In the genomic region with DNA sequence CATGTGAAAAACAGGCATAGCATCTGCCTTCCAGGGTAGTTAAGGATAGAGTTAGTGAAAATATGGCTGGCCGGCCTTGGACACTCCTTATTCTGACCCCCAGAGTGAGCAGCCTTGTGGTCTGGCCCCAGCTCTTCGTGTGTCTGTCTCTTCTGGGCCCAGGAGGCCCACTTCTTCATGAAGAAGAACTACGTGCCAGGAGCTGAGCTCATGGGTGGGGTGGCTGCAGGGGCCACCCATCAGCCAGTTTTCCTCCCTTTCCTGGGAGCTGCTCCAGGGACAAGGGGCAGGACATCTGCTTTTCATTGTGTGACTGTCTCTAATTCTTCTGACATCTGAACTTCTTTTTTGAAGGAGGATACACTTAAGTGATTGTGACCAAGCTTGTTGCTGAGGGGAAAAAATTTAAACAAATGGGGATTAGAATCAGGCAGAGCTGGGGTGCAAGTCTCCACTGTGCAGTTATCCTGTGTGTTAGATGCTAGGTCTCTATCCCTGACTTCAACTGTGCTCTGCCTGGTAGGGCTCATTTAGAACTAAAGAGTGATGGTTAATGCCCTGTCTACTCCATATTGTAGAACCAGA, we compare ENCODE assay signal across 17 mouse cellular contexts. TPM values are rescaled to one million over a fixed set of nuclear protein-coding genes. Genes with fewer than 3 reads are reported as not detected.
DNase-seq lines count a peak whose midpoint lies in the region; ATAC-seq lines count a peak whose summit lies in the region.
"Had no signal": no experiment of that assay in that cellular context is flagged by ENCODE, and none has a peak within 500 bp of the region (broad histone marks: within the 10 kb centered on the region; RNA-seq: fewer than 3 reads in every experiment).

No protein-coding gene starts in this region.

- no peak overlapping the region for H3K9ac ChIP-seq in limb, embryonic 15.5 days
- no peak overlapping the region for H3K9ac ChIP-seq in embryonic facial prominence, embryonic 14.5 days (ENCODE audit: low read depth, low read length)
- H3K9ac ChIP-seq in kidney, embryonic 16.5 days (replicated peaks; ENCODE audit: low read length), result no peak overlapping the region
- H3K9ac ChIP-seq: limb, embryonic 12.5 days; liver, postnatal 0 days had no signal

- no peaks in the 10 kb centered on the region for H3K27me3 ChIP-seq in limb, embryonic 15.5 days
- no peaks in the 10 kb centered on the region for H3K27me3 ChIP-seq in limb, embryonic 10.5 days (ENCODE audit: low read depth, poor library complexity, severe bottlenecking)
- H3K27me3 ChIP-seq in embryonic facial prominence, embryonic 14.5 days (replicated peaks; ENCODE audit: control insufficient read depth, insufficient read depth, low read length), result no peaks in the 10 kb centered on the region
- no peaks in the 10 kb centered on the region for H3K27me3 ChIP-seq in kidney, embryonic 16.5 days (ENCODE audit: insufficient read depth, low read length)
- H3K27me3 ChIP-seq: limb, embryonic 12.5 days had no signal

- 65% methylated on average over 3 of the region's 3 CpGs for WGBS in limb, embryonic 15.5 days
- WGBS in limb, embryonic 10.5 days, result 73% methylated on average over 3 of the region's 3 CpGs
- WGBS in embryonic facial prominence, embryonic 14.5 days, result 62% methylated on average over 3 of the region's 3 CpGs
- 72% methylated on average over 3 of the region's 3 CpGs for WGBS in kidney, embryonic 16.5 days

- no peaks in the 10 kb centered on the region for H3K9me3 ChIP-seq in limb, embryonic 15.5 days
- no peaks in the 10 kb centered on the region for H3K9me3 ChIP-seq in limb, embryonic 10.5 days (replicated peaks)
- H3K9me3 ChIP-seq in embryonic facial prominence, embryonic 14.5 days (ENCODE audit: control insufficient read depth, low read length), result no peaks in the 10 kb centered on the region
- H3K9me3 ChIP-seq in kidney, embryonic 16.5 days (ENCODE audit: low read length), result no peaks in the 10 kb centered on the region
- H3K9me3 ChIP-seq: limb, embryonic 12.5 days had no signal

- no peak overlapping the region for H3K4me2 ChIP-seq in limb, embryonic 15.5 days
- no peak overlapping the region for H3K4me2 ChIP-seq in embryonic facial prominence, embryonic 14.5 days (ENCODE audit: low read depth, low read length)
- no peak overlapping the region for H3K4me2 ChIP-seq in kidney, embryonic 16.5 days (replicated peaks; ENCODE audit: low read depth, low read length)
- H3K4me2 ChIP-seq: limb, embryonic 12.5 days; midbrain, embryonic 11.5 days had no signal

- H3K27ac ChIP-seq in limb, embryonic 15.5 days, result peak overlapping the region; percentile 79
- no peak overlapping the region for H3K27ac ChIP-seq in limb, embryonic 10.5 days
- H3K27ac ChIP-seq in embryonic facial prominence, embryonic 14.5 days (replicated peaks; ENCODE audit: low read depth, low read length), result no peak overlapping the region; the same call in 1 of the 2 replicates
- no peak overlapping the region for H3K27ac ChIP-seq in kidney, embryonic 16.5 days (ENCODE audit: low read length)
- H3K27ac ChIP-seq: limb, embryonic 12.5 days had no signal

- ATAC-seq in limb, embryonic 15.5 days (ENCODE audit: insufficient number of reproducible peaks, low FRiP score, low TSS enrichment, low read depth), result no peak
- ATAC-seq in embryonic facial prominence, embryonic 14.5 days (ENCODE audit: low read depth), result no peak
- ATAC-seq in kidney, embryonic 16.5 days (ENCODE audit: low FRiP score, low TSS enrichment), result no peak
- ATAC-seq: activated CD4-positive, CD25-positive, alpha-beta regulatory T cell, adult 4 months; CD4-positive, CD25-positive, alpha-beta regulatory T cell, adult 4 months; liver, postnatal 0 days had no signal

- DNase-seq in limb, embryonic 10.5 days (ENCODE audit: low spot score), result no peak
- DNase-seq in embryonic facial prominence, embryonic 14.5 days (ENCODE audit: low spot score), result peak; percentile 14
- DNase-seq in gastrocnemius, postnatal 14 days, result peak; percentile 74
- DNase-seq in heart, postnatal 4 days, result peak; percentile 24
- DNase-seq in adrenal gland, postnatal 14 days, result no peak
- DNase-seq: cerebellum, adult 11-12 months; liver, postnatal 0 days; right cerebral cortex, postnatal 25 days; thymus, postnatal 4 days had no signal

- no peaks in the 10 kb centered on the region for H3K36me3 ChIP-seq in limb, embryonic 15.5 days
- no peaks in the 10 kb centered on the region for H3K36me3 ChIP-seq in limb, embryonic 10.5 days
- H3K36me3 ChIP-seq in embryonic facial prominence, embryonic 14.5 days (ENCODE audit: control insufficient read depth, insufficient read depth, low read length), result no peaks in the 10 kb centered on the region
- no peaks in the 10 kb centered on the region for H3K36me3 ChIP-seq in kidney, embryonic 16.5 days (ENCODE audit: insufficient read depth, low read length)
- H3K36me3 ChIP-seq: limb, embryonic 12.5 days had no signal

- no peak overlapping the region for H3K4me3 ChIP-seq in limb, embryonic 15.5 days
- no peak overlapping the region for H3K4me3 ChIP-seq in limb, embryonic 10.5 days
- no peak overlapping the region for H3K4me3 ChIP-seq in embryonic facial prominence, embryonic 14.5 days (ENCODE audit: low read depth, low read length)
- H3K4me3 ChIP-seq in kidney, embryonic 16.5 days (ENCODE audit: low read length), result no peak overlapping the region
- H3K4me3 ChIP-seq: limb, embryonic 12.5 days had no signal

- intact Hi-C loops in gastrocnemius, postnatal 14 days (cut with DNase I; ENCODE audit: low total_unique reads), result loop anchor here (5.0 kb wide), 1 partner anchor 258 kb away; no protein-coding TSS in a partner anchor

- peaks cover 24% of the 10 kb centered on the region for H3K4me1 ChIP-seq in limb, embryonic 15.5 days
- H3K4me1 ChIP-seq in limb, embryonic 10.5 days, result peaks cover 18% of the 10 kb centered on the region
- H3K4me1 ChIP-seq in embryonic facial prominence, embryonic 14.5 days (ENCODE audit: control insufficient read depth, insufficient read depth, low read length), result peaks cover 29% of the 10 kb centered on the region
- peaks cover 9% of the 10 kb centered on the region for H3K4me1 ChIP-seq in kidney, embryonic 16.5 days (ENCODE audit: insufficient read depth, low read length)

RNA-seq across cellular contexts. Expression of gene Scgb1a1, which starts 17.4 kb away (rescaled TPM):
- polyA plus RNA-seq in limb, embryonic 15.5 days (2015; fragmentation: Nextera tagmentation; extraction: Ambion mirVana), result 0.98 and 1.2 TPM in 2 replicates
- not detected in 2 replicates for polyA plus RNA-seq in limb, embryonic 10.5 days (2016; fragmentation: Nextera tagmentation; extraction: Ambion mirVana)
- not detected in 2 replicates for polyA plus RNA-seq in embryonic facial prominence, embryonic 14.5 days (2014; fragmentation: Nextera tagmentation; extraction: Ambion mirVana)
- total RNA-seq in gastrocnemius, postnatal 14 days (2021), result not detected
- total RNA-seq in heart, postnatal 4 days (2021), result not detected
- polyA plus RNA-seq in kidney, embryonic 16.5 days (2015; fragmentation: Nextera tagmentation; extraction: Ambion mirVana), result 0.76 TPM in 1 of 2 replicates, not detected in the other
- total RNA-seq in adrenal gland, postnatal 14 days (2021), result 4.4 TPM in 1 of 2 replicates, not detected in the other
- total RNA-seq: adrenal gland, postnatal 4 days had no signal
- polyA plus RNA-seq: activated CD4-positive, CD25-positive, alpha-beta regulatory T cell, adult 4 months; CD4-positive, CD25-positive, alpha-beta regulatory T cell, adult 4 months; cortical plate, adult 2 months; limb, embryonic 12.5 days; midbrain, embryonic 11.5 days had no signal

RNA-seq across cellular contexts. Expression of gene Asrgl1, which starts 30.2 kb away (rescaled TPM):
- polyA plus RNA-seq in limb, embryonic 15.5 days (2015; fragmentation: Nextera tagmentation; extraction: Ambion mirVana), result 11.5 and 14.1 TPM in 2 replicates
- 16.9 and 20.7 TPM in 2 replicates for polyA plus RNA-seq in limb, embryonic 10.5 days (2016; fragmentation: Nextera tagmentation; extraction: Ambion mirVana)
- 10.8 and 13.7 TPM in 2 replicates for polyA plus RNA-seq in embryonic facial prominence, embryonic 14.5 days (2014; fragmentation: Nextera tagmentation; extraction: Ambion mirVana)
- total RNA-seq in gastrocnemius, postnatal 14 days (2021), result 10 to 100 TPM; 15.6 to 18.5 TPM
- total RNA-seq in heart, postnatal 4 days (2021), result 10 to 100 TPM; 13.2 to 16.4 TPM
- 15.0 and 15.1 TPM in 2 replicates for polyA plus RNA-seq in kidney, embryonic 16.5 days (2015; fragmentation: Nextera tagmentation; extraction: Ambion mirVana)
- total RNA-seq in adrenal gland, postnatal 14 days (2021), result 12.6 and 18.1 TPM in 2 replicates

Comparison
In these comparisons a context has a peak if more than half of its experiments do, and no peak if none do; other contexts are left out.
1. DNase-seq: peak in embryonic facial prominence, embryonic 14.5 days (single experiment), gastrocnemius, postnatal 14 days (single experiment) and heart, postnatal 4 days (single experiment); none in limb, embryonic 10.5 days (single experiment) and adrenal gland, postnatal 14 days (single experiment).